Mouse (Mus musculus) liver, embryonic 14.5 days (tissue): ENCODE results near the gene Tmem178b.

ENCODE experiments used
- CTCF ChIP-seq: IDR thresholded peaks from 2 replicates; pipeline ENCODE4 v1.5.1; 2016; ENCODE audit warnings: antibody characterized with exemption, low read depth, control low read depth
- EP300 ChIP-seq: IDR thresholded peaks from 2 replicates; pipeline ENCODE4 v1.6.1; 2016; ENCODE audit warnings: antibody characterized with exemption, low read depth

DNA sequence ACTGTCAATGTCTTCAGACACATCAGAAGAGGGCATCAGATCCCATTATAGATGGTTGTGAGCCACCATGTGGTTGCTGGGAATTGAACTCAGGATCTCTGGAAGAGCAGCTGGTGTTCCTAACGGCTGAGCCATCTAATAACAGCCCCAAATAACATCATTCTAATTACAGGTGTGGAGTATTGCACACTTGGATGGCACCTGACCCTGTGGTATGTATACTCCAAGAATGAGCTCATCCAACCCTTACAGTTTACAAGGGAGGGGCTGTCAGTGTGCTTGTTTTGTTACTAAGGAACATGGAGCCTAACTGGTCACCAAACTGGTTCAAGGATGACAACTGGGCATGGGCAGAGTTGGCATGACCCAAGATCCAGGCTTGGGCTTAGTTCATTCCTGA lies 190.8 kb downstream of the Tmem178b start:
- TF ChIP-seq CTCF (no peak), EP300 (no peak)
